8 mouse cellular contexts compared by ENCODE assay signal in genomic region chr2:178407053-178407815, GRCm38 (mm10). TPM values are rescaled to one million over a fixed set of nuclear protein-coding genes. Genes with fewer than 3 reads are reported as not detected.
DNase-seq lines count a peak whose midpoint lies in the region; ATAC-seq lines count a peak whose summit lies in the region.

TSS of gene Sycp2 (minus strand) at chr2:178407685.

- intact Hi-C loops in heart, postnatal 36 days (cut with DNase I): no loop called here

- DNase-seq in heart, adult 11 months: peak; percentile 87
- DNase-seq in heart, postnatal 36 days: no peak
- peak; percentile 45 for DNase-seq in thymus, postnatal 4 days
- no peak for DNase-seq in thymus, adult 18-20 months
- no peak for DNase-seq in kidney, postnatal 10 days
- DNase-seq in gastrocnemius, postnatal 25 days: no peak

- ATAC-seq in megakaryocyte, adult 5-6 weeks (ENCODE audit: poor library complexity, severe bottlenecking): peak; percentile 25
- ATAC-seq in activated CD4-positive, CD25-positive, alpha-beta regulatory T cell, adult 4 months: no peak

RNA-seq across cellular contexts. Expression of gene Sycp2, which starts in this region (rescaled TPM):
- total RNA-seq in heart, postnatal 36 days (2021): 1 to 10 TPM in 1 of 2 experiments, under 1 TPM in 1; 0.49 to 1.7 TPM
- total RNA-seq in megakaryocyte, adult 5-6 weeks (2015): 0.96 and 3.1 TPM in 2 replicates
- total RNA-seq in megakaryocyte, adult 5-6 weeks (2017): 1.4 and 1.5 TPM in 2 replicates
- polyA plus RNA-seq in activated CD4-positive, CD25-positive, alpha-beta regulatory T cell, adult 4 months (2017; shearing (Covaris generic)): under 1 TPM in 1 of 2 experiments, not detected in 1; 0.21 TPM
- total RNA-seq in gastrocnemius, postnatal 25 days (2021): under 1 TPM; 0.11 to 0.13 TPM

Comparison
In these comparisons a context has a peak if more than half of its experiments do, and no peak if none do; other contexts are left out.
1. DNase-seq: peak in heart, adult 11 months (single experiment) and thymus, postnatal 4 days (single experiment); none in heart, postnatal 36 days (0 of 2), thymus, adult 18-20 months (0 of 2), kidney, postnatal 10 days (single experiment) and gastrocnemius, postnatal 25 days (single experiment).